Mouse (Mus musculus) lung, postnatal 0 days (tissue): ENCODE data around the gene Pi4kb. TPM values are rescaled to one million over a fixed set of nuclear protein-coding genes. Genes with fewer than 3 reads are reported as not detected.
A peak's percentile ranks its signal among the peaks of the same experiment; 100 is the strongest.

ENCODE experiments used
- ATAC-seq: fragments of 200-750 bp; cut with Nextera tagmentation; 2 replicates; pipeline ENCODE4 v1.8.0; 2017; ENCODE audit warnings: moderate library complexity
- DNase-seq: peaks from one replicate; pipeline ENCODE4 v3.0.0-alpha.2; 2016; ENCODE audit warnings: low spot score
- H3K27ac ChIP-seq: fragments of 300-500 bp; sonication (generic); 2 replicates; pipeline ENCODE4 v1.5.1; 2014; ENCODE audit warnings: antibody characterized with exemption, mild to moderate bottlenecking, low read length, mixed read lengths
- H3K27me3 ChIP-seq: fragments of 300-500 bp; sonication (generic); replicated peaks from 2 replicates; pipeline ENCODE4 v1.6.1; 2014; ENCODE audit warnings: low read length, mixed read lengths; ENCODE audit not compliant: insufficient read depth
- H3K36me3 ChIP-seq: fragments of 300-500 bp; sonication (generic); 2 replicates; pipeline ENCODE4 v1.6.1; 2014; ENCODE audit warnings: low read length, mixed read lengths; ENCODE audit not compliant: insufficient read depth
- H3K4me1 ChIP-seq: fragments of 300-500 bp; sonication (generic); 2 replicates; pipeline ENCODE4 v1.6.1; 2014; ENCODE audit warnings: antibody characterized with exemption, low read depth, low read length, mixed read lengths; ENCODE audit not compliant: insufficient read depth
- H3K4me2 ChIP-seq: fragments of 300-500 bp; sonication (generic); replicated peaks from 2 replicates; pipeline ENCODE4 v1.6.1; 2014; ENCODE audit warnings: low read depth, mild to moderate bottlenecking, low read length, moderate library complexity, mixed read lengths
- H3K4me3 ChIP-seq: fragments of 300-500 bp; sonication (generic); 2 replicates; pipeline ENCODE4 v1.5.1; 2014; ENCODE audit warnings: low read depth, low read length
- H3K9ac ChIP-seq: fragments of 300-500 bp; sonication (generic); replicated peaks from 2 replicates; pipeline ENCODE4 v1.6.1; 2014; ENCODE audit warnings: low read depth, mild to moderate bottlenecking
- H3K9me3 ChIP-seq: fragments of 300-500 bp; sonication (generic); 2 replicates; pipeline ENCODE4 v1.6.1; 2016; ENCODE audit warnings: low read length, mixed read lengths
- CTCF ChIP-seq: IDR thresholded peaks from 2 replicates; pipeline ENCODE4 v1.5.1; 2016; ENCODE audit warnings: antibody characterized with exemption, mild to moderate bottlenecking
- EP300 ChIP-seq: IDR thresholded peaks from 2 replicates; pipeline ENCODE4 v1.6.1; 2016; ENCODE audit warnings: antibody characterized with exemption, mild to moderate bottlenecking, control low read depth
- WGBS: fragments of 180-500 bp; shearing (Covaris S2); extraction: QIAGEN DNeasy Blood & Tissue Kit; methylation state at CpG from one replicate; pipeline ENCODE4 v1.1.7; 2014; 5-methylcytosine and 5-hydroxymethylcytosine counted together
- polyA plus RNA-seq: library from polyadenylated mRNA; unstranded; fragments of >200 nt; fragmentation: Nextera tagmentation; extraction: Ambion mirVana; gene quantifications from 2 replicates; pipeline ENCODE4 v1.2.1, GENCODE M21; 2015

Gene Pi4kb
- polyA plus RNA-seq, 1 experiment from 2014 or later: 13.6 TPM

- Histone ChIP-seq H3K4me3 (no peak overlapping the region), H3K27me3 (no peaks in the 10 kb centered on the region), H3K9ac (no peak overlapping the region), H3K27ac (no peak overlapping the region), H3K9me3 (no peaks in the 10 kb centered on the region), H3K4me2 (no peak overlapping the region), H3K4me1 (no peaks in the 10 kb centered on the region), H3K36me3 (peaks cover 4% of the 10 kb centered on the region; the same call in 1 of the 2 replicates)
- DNase-seq: no peak
- no peak for ATAC-seq
- no peak for TF ChIP-seq CTCF
- TF ChIP-seq EP300: no peak
- WGBS: 87% methylated on average over 8 of the region's 8 CpGs
These were observed 16.2 kb upstream of the Pi4kb start for GRCm38 (mm10) chr3:94958295-94958694.

GRCm38 (mm10) chr3:94959871-94960270 is 14.7 kb upstream of the Pi4kb start:
- Histone ChIP-seq H3K9me3 (no peaks in the 10 kb centered on the region), H3K36me3 (peaks cover 4% of the 10 kb centered on the region; the same call in 1 of the 2 replicates), H3K27ac (no peak overlapping the region), H3K27me3 (no peaks in the 10 kb centered on the region), H3K4me1 (no peaks in the 10 kb centered on the region), H3K9ac (no peak overlapping the region), H3K4me3 (no peak overlapping the region), H3K4me2 (no peak overlapping the region)
- 47% methylated on average over 8 of the region's 8 CpGs for whole genome bisulfite sequencing
- no peak for ATAC-seq
- no peak for TF ChIP-seq EP300
- no peak for TF ChIP-seq CTCF
- DNase-seq: no peak

GRCm38 (mm10) chr3:94960322-94960721 is 14.2 kb upstream of the Pi4kb start:
- WGBS: 50% methylated on average over 5 of the region's 5 CpGs

GRCm38 (mm10) chr3:94964989-94965388 is 9.5 kb upstream of the Pi4kb start:
- Histone ChIP-seq H3K27me3 (no peaks in the 10 kb centered on the region), H3K36me3 (no peaks in the 10 kb centered on the region), H3K9ac (no peak overlapping the region), H3K4me1 (no peaks in the 10 kb centered on the region), H3K9me3 (no peaks in the 10 kb centered on the region), H3K27ac (no peak overlapping the region), H3K4me3 (no peak overlapping the region), H3K4me2 (no peak overlapping the region)
- ATAC-seq (no peak), DNase-seq (no peak)
- TF ChIP-seq CTCF (no peak), EP300 (no peak)
- 93% methylated on average over 1 of the region's 1 CpGs for WGBS

More at GRCm38 (mm10) chr3:94960322-94960721, 14.2 kb upstream of the Pi4kb start:
- H3K4me2 ChIP-seq: no peak overlapping the region
- H3K9me3 ChIP-seq: no peaks in the 10 kb centered on the region
- H3K9ac ChIP-seq: no peak overlapping the region
- no peaks in the 10 kb centered on the region for H3K4me1 ChIP-seq
- ATAC-seq: no peak
- no peaks in the 10 kb centered on the region for H3K27me3 ChIP-seq
- no peak for DNase-seq
- no peak for TF ChIP-seq EP300
- no peak for TF ChIP-seq CTCF
- no peak overlapping the region for H3K27ac ChIP-seq
- H3K36me3 ChIP-seq: peaks cover 4% of the 10 kb centered on the region; the same call in 1 of the 2 replicates
- H3K4me3 ChIP-seq: no peak overlapping the region

- no peak overlapping the region for H3K4me2 ChIP-seq
- DNase-seq: no peak
- no peak for ATAC-seq
- H3K9ac ChIP-seq: no peak overlapping the region
- no peak overlapping the region for H3K27ac ChIP-seq
- TF ChIP-seq CTCF (no peak), EP300 (no peak)
- H3K4me3 ChIP-seq: no peak overlapping the region
- H3K27me3 ChIP-seq: no peaks in the 10 kb centered on the region
- H3K36me3 ChIP-seq: no peaks in the 10 kb centered on the region
- no peaks in the 10 kb centered on the region for H3K4me1 ChIP-seq
- WGBS: 52% methylated on average over 1 of the region's 1 CpGs
- no peaks in the 10 kb centered on the region for H3K9me3 ChIP-seq
These were observed 8.7 kb upstream of the Pi4kb start for GRCm38 (mm10) chr3:94965878-94966277.

GRCm38 (mm10) chr3:94972552-94972951 is 2.0 kb upstream of the Pi4kb start:
- TF ChIP-seq CTCF: no peak
- no peak for TF ChIP-seq EP300
- Histone ChIP-seq H3K4me1 (peaks cover 12% of the 10 kb centered on the region; the same call in 1 of the 2 replicates), H3K4me2 (no peak overlapping the region), H3K27ac (no peak overlapping the region), H3K9ac (no peak overlapping the region), H3K9me3 (no peaks in the 10 kb centered on the region), H3K27me3 (no peaks in the 10 kb centered on the region), H3K36me3 (no peaks in the 10 kb centered on the region), H3K4me3 (no peak overlapping the region)
- no peak for DNase-seq
- ATAC-seq: no peak
- WGBS: 71% methylated on average over 3 of the region's 3 CpGs

GRCm38 (mm10) chr3:94973620-94974019 is 911 bp upstream of the Pi4kb start:
- Histone ChIP-seq H3K9ac (no peak overlapping the region), H3K36me3 (no peaks in the 10 kb centered on the region), H3K4me3 (no peak overlapping the region), H3K4me1 (peaks cover 12% of the 10 kb centered on the region; the same call in 1 of the 2 replicates), H3K27me3 (no peaks in the 10 kb centered on the region), H3K27ac (no peak overlapping the region), H3K4me2 (peak overlapping the region; percentile 73; the same call in 1 of the 2 replicates), H3K9me3 (no peaks in the 10 kb centered on the region)
- TF ChIP-seq CTCF: no peak
- DNase-seq: no peak
- WGBS: 85% methylated on average over 5 of the region's 5 CpGs
- ATAC-seq: no peak
